Mouse (Mus musculus) liver, embryonic 15.5 days (tissue): ENCODE data around the gene Lrch1. TPM values are rescaled to one million over a fixed set of nuclear protein-coding genes. Genes with fewer than 3 reads are reported as not detected.

Experiments used
- ATAC-seq: fragments of 200-750 bp; cut with Nextera tagmentation; 2 replicates; pipeline ENCODE4 v1.8.0; 2017; ENCODE audit warnings: moderate number of reproducible peaks, mild to moderate bottlenecking, moderate library complexity; ENCODE audit not compliant: insufficient read depth
- H3K27ac ChIP-seq: fragments of 300-500 bp; sonication (generic); replicated peaks from 2 replicates; pipeline ENCODE4 v1.5.1; 2015; ENCODE audit warnings: mild to moderate bottlenecking, inconsistent platforms
- H3K27me3 ChIP-seq: fragments of 300-500 bp; sonication (generic); 2 replicates; pipeline ENCODE4 v1.6.1; 2015; ENCODE audit warnings: mild to moderate bottlenecking, inconsistent platforms
- H3K36me3 ChIP-seq: fragments of 300-500 bp; sonication (generic); replicated peaks from 2 replicates; pipeline ENCODE4 v1.6.1; 2015; ENCODE audit warnings: moderate library complexity, mild to moderate bottlenecking, inconsistent platforms
- H3K4me1 ChIP-seq: fragments of 300-500 bp; sonication (generic); replicated peaks from 2 replicates; pipeline ENCODE4 v1.6.1; 2015; ENCODE audit warnings: inconsistent platforms
- H3K4me2 ChIP-seq: fragments of 300-500 bp; sonication (generic); 2 replicates; pipeline ENCODE4 v1.6.1; 2015; ENCODE audit warnings: moderate library complexity, mild to moderate bottlenecking, inconsistent platforms
- H3K4me3 ChIP-seq: fragments of 300-500 bp; sonication (generic); replicated peaks from 2 replicates; pipeline ENCODE4 v1.5.1; 2015; ENCODE audit warnings: mild to moderate bottlenecking, inconsistent platforms
- H3K9ac ChIP-seq: fragments of 300-500 bp; sonication (generic); 2 replicates; pipeline ENCODE4 v1.6.1; 2015; ENCODE audit warnings: moderate library complexity, mild to moderate bottlenecking, inconsistent platforms
- H3K9me3 ChIP-seq: fragments of 300-500 bp; sonication (generic); replicated peaks from 2 replicates; pipeline ENCODE4 v1.6.1; 2016; ENCODE audit warnings: inconsistent platforms
- WGBS: fragments of 180-500 bp; shearing (Covaris S2); methylation state at CpG from one replicate; pipeline ENCODE4 v1.1.7; 2015; ENCODE audit warnings: mixed read lengths; ENCODE audit not compliant: insufficient replicate concordance; 5-methylcytosine and 5-hydroxymethylcytosine counted together
- polyA plus RNA-seq: library from polyadenylated mRNA; unstranded; fragments of >200 nt; fragmentation: Nextera tagmentation; extraction: Ambion mirVana; gene quantifications from 2 replicates; pipeline ENCODE4 v1.2.1, GENCODE M21; 2015

Lrch1 gene
- polyA plus RNA-seq, 1 experiment from 2014 or later: 4.5 TPM

- no peaks in the 10 kb centered on the region for H3K27me3 ChIP-seq
- H3K9ac ChIP-seq: peak overlapping the region; percentile 27
- WGBS: 34% methylated on average over 2 of the region's 2 CpGs
- peak; percentile 14; the same call in 1 of the 2 replicates for ATAC-seq
- H3K27ac ChIP-seq: peak overlapping the region; percentile 74
- no peaks in the 10 kb centered on the region for H3K36me3 ChIP-seq
- H3K9me3 ChIP-seq: no peaks in the 10 kb centered on the region
- peak overlapping the region; percentile 64 for H3K4me2 ChIP-seq
- peaks cover 74% of the 10 kb centered on the region for H3K4me1 ChIP-seq
- H3K4me3 ChIP-seq: peak overlapping the region; percentile 30
Observed at GRCm38 (mm10) chr14:74868188-74868901, 79.3 kb downstream of the Lrch1 start.

- 65% methylated on average over 20 of the region's 20 CpGs for WGBS
- H3K9me3 ChIP-seq: no peaks in the 10 kb centered on the region
- no peak overlapping the region for H3K4me2 ChIP-seq
- H3K9ac ChIP-seq: no peak overlapping the region
- H3K36me3 ChIP-seq: no peaks in the 10 kb centered on the region
- H3K27ac ChIP-seq: no peak overlapping the region
- no peaks in the 10 kb centered on the region for H3K27me3 ChIP-seq
- H3K4me1 ChIP-seq: peaks cover 71% of the 10 kb centered on the region
- no peak for ATAC-seq
- no peak overlapping the region for H3K4me3 ChIP-seq
Observed at GRCm38 (mm10) chr14:74867076-74868042, 80.3 kb downstream of the Lrch1 start.

DNA sequence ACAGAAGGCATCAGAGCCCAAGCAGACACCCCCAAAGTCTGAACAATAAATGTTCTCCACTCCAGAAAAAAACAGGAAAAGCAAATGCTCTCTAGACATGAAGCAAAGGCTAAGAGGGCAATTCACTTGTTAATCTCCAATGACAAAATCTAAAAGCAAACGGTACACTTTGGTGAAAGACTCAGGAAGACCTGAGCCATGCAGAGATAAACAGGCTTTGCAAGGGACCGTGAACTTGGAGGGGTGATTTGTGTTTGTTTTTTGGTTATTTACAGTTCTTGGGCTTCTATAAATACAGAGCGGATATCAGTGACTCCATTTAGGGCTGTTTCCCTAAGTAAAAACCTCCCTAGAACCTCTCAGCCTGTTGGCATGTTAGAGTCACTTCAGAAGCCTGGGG lies 81.9 kb downstream of the Lrch1 start:
- H3K27ac ChIP-seq: peak overlapping the region; percentile 29; the same call in 1 of the 2 replicates
- H3K27me3 ChIP-seq: no peaks in the 10 kb centered on the region
- H3K4me2 ChIP-seq: no peak overlapping the region
- H3K4me3 ChIP-seq: no peak overlapping the region
- peaks cover 67% of the 10 kb centered on the region for H3K4me1 ChIP-seq
- no peaks in the 10 kb centered on the region for H3K36me3 ChIP-seq
- WGBS: 30% methylated on average over 3 of the region's 3 CpGs
- H3K9ac ChIP-seq: no peak overlapping the region
- no peaks in the 10 kb centered on the region for H3K9me3 ChIP-seq
- no peak for ATAC-seq

DNA sequence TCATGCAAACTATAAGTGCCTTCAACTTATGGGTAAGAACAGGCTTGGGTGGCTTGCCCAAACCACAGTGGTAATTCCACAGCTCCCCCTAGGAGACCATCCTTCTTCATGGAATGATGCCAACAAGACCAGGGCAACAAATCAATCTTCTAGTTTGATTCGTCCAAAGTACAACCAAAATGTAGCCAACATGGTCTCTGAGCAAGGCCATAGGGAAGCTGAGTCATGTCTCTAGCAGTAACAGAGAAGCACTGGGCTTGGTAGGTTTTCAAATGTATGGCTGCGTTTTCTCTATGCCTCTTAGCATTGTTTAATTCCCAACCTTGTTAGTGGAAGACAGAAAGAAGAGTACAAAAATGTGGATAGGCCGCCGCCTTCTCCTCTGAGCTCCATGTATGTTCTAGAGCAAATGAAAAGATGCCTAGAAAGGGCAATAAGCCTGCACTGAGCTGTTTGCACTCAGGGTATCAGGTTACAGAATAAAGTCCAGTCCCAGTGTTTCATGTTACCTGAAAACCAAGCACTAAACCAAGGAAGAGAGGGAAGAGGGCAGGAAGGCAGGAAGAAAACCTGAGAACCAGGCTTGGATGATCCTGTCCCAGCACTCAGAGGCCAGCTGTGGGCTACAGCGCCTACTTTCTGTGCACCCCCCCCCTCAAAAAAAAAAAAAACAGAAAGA lies 82.7 kb downstream of the Lrch1 start:
- Histone ChIP-seq H3K9ac (no peak overlapping the region), H3K27me3 (no peaks in the 10 kb centered on the region), H3K4me1 (peaks cover 61% of the 10 kb centered on the region), H3K36me3 (no peaks in the 10 kb centered on the region), H3K4me2 (no peak overlapping the region), H3K4me3 (no peak overlapping the region), H3K27ac (peak overlapping the region; percentile 29), H3K9me3 (no peaks in the 10 kb centered on the region)
- WGBS: 57% methylated on average over 5 of the region's 5 CpGs
- ATAC-seq: no peak

- 0 out of 2 replicates have a peak, but pooled peaks cover under 1% of the 10 kb centered on the region for H3K36me3 ChIP-seq
- 80% methylated on average over 9 of the region's 9 CpGs for WGBS
- H3K4me1 ChIP-seq: peaks cover 28% of the 10 kb centered on the region
- no peak for ATAC-seq
- H3K9me3 ChIP-seq: no peaks in the 10 kb centered on the region
- H3K27me3 ChIP-seq: no peaks in the 10 kb centered on the region
- H3K4me3 ChIP-seq: no peak overlapping the region
- no peak overlapping the region for H3K27ac ChIP-seq
- H3K9ac ChIP-seq: no peak overlapping the region
- no peak overlapping the region for H3K4me2 ChIP-seq
Observed at GRCm38 (mm10) chr14:74861456-74861855, 86.2 kb downstream of the Lrch1 start.

DNA sequence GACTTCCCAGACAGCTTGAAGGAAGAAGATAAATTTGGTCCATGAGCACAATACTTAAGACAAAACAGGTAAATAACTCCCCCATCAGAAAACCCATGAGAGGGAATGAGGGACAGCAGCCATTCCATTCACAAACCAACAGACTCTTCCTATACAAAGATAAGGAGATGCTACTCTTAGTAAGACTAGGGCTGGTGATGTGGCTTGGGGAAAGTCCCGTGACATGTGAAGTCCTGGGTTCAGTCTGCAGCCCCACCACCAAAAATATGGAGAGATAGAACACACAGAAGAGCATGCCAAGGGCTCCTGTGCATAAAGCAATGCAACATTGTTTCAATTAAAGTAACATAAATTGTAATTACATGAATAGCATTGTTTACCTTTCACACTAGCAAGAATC lies 88.5 kb downstream of the Lrch1 start:
- no peaks in the 10 kb centered on the region for H3K27me3 ChIP-seq
- H3K9ac ChIP-seq: no peak overlapping the region
- H3K4me2 ChIP-seq: no peak overlapping the region
- 0 out of 2 replicates have a peak, but pooled peaks cover 5% of the 10 kb centered on the region for H3K36me3 ChIP-seq
- ATAC-seq: no peak
- peaks cover 6% of the 10 kb centered on the region; the same call in 1 of the 2 replicates for H3K4me1 ChIP-seq
- no peak overlapping the region for H3K27ac ChIP-seq
- H3K9me3 ChIP-seq: no peaks in the 10 kb centered on the region
- no peak overlapping the region for H3K4me3 ChIP-seq
- WGBS: 71% methylated on average over 1 of the region's 1 CpGs

DNA sequence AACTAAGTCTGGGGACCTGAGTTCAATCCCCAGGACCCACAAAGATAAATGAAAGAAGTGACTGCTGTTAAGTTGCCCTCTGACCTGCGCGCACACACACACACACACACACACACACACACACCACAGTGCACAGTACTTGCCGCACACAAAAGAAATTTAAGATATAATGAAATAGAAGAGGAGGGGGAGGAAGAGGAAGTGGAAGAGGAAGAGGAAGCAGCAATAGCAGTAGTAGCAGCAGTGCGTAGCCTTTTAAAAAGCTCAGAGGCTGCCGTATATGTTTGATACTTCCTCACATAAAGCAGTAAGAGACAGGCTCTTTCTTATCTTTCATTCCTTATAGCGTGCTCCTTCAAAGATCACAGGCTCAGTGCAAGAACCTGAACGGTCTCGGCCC lies 92.2 kb downstream of the Lrch1 start:
- WGBS: 76% methylated on average over 8 of the region's 8 CpGs
- no peak for ATAC-seq
- no peak overlapping the region for H3K4me3 ChIP-seq

DNA sequence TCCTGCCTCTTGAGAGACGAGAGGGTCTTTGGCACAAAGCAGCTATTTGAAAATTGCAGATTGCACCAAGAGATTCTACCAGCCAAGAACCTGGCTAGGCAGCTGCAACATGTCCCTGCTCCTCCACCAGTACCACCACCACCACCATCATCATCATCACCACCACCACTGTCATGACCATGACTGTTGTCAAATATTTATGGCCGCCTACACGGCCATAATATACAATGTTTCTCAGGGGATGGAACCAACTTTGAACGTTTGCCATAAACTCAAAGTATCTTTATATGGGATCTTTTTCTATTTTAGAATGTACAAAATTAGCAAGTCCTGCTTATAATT lies 93.9 kb downstream of the Lrch1 start:
- Histone ChIP-seq H3K9me3 (no peaks in the 10 kb centered on the region), H3K36me3 (0 out of 2 replicates have a peak, but pooled peaks cover 5% of the 10 kb centered on the region), H3K27me3 (no peaks in the 10 kb centered on the region), H3K9ac (no peak overlapping the region), H3K4me2 (no peak overlapping the region), H3K27ac (no peak overlapping the region), H3K4me3 (no peak overlapping the region), H3K4me1 (peaks cover 4% of the 10 kb centered on the region; the same call in 1 of the 2 replicates)
- ATAC-seq: no peak
- WGBS: 75% methylated on average over 4 of the region's 4 CpGs

More for the DNA sequence above, 92.2 kb downstream of the Lrch1 start:
- Histone ChIP-seq H3K27me3 (no peaks in the 10 kb centered on the region), H3K27ac (no peak overlapping the region), H3K36me3 (0 out of 2 replicates have a peak, but pooled peaks cover 5% of the 10 kb centered on the region), H3K4me1 (peaks cover 4% of the 10 kb centered on the region; the same call in 1 of the 2 replicates), H3K9ac (no peak overlapping the region), H3K4me2 (no peak overlapping the region), H3K9me3 (no peaks in the 10 kb centered on the region)

DNA sequence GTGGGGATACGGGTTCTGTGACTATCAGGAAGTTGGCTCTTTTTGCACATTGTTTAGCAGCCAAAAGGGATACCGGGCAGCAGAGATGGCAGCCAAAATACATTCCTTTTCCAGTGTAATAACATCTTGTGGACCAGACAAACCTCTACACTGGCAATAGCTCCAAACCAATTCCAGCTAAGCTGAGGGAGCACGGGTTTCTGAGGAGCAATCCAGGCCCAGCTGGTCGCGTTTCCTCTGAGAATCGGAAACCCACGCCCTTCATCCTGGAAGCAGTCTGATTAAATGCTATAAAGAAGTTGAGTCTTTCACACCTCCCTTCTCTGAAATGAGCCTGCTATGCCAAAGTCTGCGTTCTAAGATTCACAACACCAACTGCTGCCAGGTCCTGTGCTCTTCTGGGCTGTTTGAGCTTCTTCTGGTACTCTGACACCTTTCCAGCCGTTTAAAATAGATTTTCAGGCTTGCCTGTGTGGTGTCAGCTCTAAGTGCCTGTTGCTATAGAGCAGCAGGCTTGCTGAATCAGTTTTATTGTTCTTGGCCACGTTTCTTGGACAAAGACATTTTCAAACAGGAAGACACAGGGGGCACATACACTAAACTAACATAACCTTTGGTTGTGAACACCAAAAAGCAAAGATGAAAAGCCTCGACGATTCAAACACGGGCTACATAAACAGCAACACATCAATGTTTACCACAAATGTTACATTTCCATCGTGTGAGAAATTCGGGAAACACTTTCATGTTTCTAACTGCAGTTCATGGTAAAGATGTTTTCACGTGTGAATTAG lies 94.5 kb downstream of the Lrch1 start:
- H3K4me2 ChIP-seq: no peak overlapping the region
- H3K9me3 ChIP-seq: no peaks in the 10 kb centered on the region
- no peaks in the 10 kb centered on the region for H3K27me3 ChIP-seq
- peaks cover 6% of the 10 kb centered on the region for H3K4me1 ChIP-seq
- 61% methylated on average over 16 of the region's 16 CpGs for WGBS
- ATAC-seq: no peak
- no peak overlapping the region for H3K9ac ChIP-seq
- 0 out of 2 replicates have a peak, but pooled peaks cover 5% of the 10 kb centered on the region for H3K36me3 ChIP-seq
- H3K4me3 ChIP-seq: no peak overlapping the region
- H3K27ac ChIP-seq: no peak overlapping the region; the same call in 1 of the 2 replicates

DNA sequence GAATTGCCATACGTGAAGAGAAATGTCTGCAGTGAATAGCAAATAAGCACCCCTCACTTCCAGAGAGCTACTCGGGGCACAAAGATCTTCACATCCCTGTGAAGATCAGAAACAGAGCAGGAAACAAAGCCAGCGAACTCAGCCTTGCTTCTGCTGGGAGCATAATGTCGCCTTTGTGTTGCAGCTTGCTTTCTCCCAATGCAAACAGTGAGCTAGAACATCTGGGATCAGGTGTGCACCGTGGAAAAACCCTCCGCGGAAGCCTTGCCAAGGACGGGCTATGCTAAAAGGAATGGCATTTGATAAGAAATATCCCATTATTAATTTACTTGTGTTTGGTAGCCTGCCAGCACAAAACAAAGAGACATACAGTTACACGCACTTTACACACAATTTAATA lies 95.8 kb downstream of the Lrch1 start:
- 76% methylated on average over 9 of the region's 9 CpGs for WGBS
- H3K4me2 ChIP-seq: no peak overlapping the region
- H3K9me3 ChIP-seq: no peaks in the 10 kb centered on the region
- no peak overlapping the region for H3K9ac ChIP-seq
- 0 out of 2 replicates have a peak, but pooled peaks cover 5% of the 10 kb centered on the region for H3K36me3 ChIP-seq
- no peaks in the 10 kb centered on the region for H3K27me3 ChIP-seq
- peaks cover 19% of the 10 kb centered on the region for H3K4me1 ChIP-seq
- no peak overlapping the region for H3K27ac ChIP-seq
- no peak for ATAC-seq
- H3K4me3 ChIP-seq: no peak overlapping the region
